Mouse (Mus musculus): ENCODE measurements at regions not wholly inside any gene's neighbourhood (a gene's known extent, or its start where the extent isn't known, plus 50 kb on each side); places are given as distances from the start of the nearest gene placed in this dataset.

GRCm38 (mm10) chr16:88412287-88412686, 94.5 kb downstream of the Cldn17 start:
- TF ChIP-seq CHD2 (IDR thresholded peaks at IDR 0.05; ENCODE audit: low read depth, low read length): no peak
- TF ChIP-seq MAFK (IDR thresholded peaks at IDR 0.05; ENCODE audit: insufficient read depth, low read depth, low read length): no peak
- TF ChIP-seq ZC3H11A (IDR thresholded peaks at IDR 0.05; ENCODE audit: borderline replicate concordance, low read depth, low read length): no peak
- TF ChIP-seq HCFC1 (IDR thresholded peaks at IDR 0.05; ENCODE audit: borderline replicate concordance, insufficient read depth, low read length): no peak

All from ES-E14 (cell line).